Mouse (Mus musculus) olfactory bulb, adult 2 months (tissue): ENCODE results near the gene Arpp21.

Experiments used
- CTCF ChIP-seq: fragments of 200-500 bp; IDR thresholded peaks from 2 replicates; pipeline ENCODE4 v1.5.1; 2012; ENCODE audit warnings: low read depth, mild to moderate bottlenecking, low read length, moderate library complexity; ENCODE audit not compliant: insufficient read depth
- POLR2A ChIP-seq: fragments of 200-500 bp; IDR thresholded peaks from 2 replicates; pipeline ENCODE4 v1.6.1; 2012; ENCODE audit warnings: mild to moderate bottlenecking, low read depth, low read length, moderate library complexity; ENCODE audit not compliant: insufficient read depth

DNA sequence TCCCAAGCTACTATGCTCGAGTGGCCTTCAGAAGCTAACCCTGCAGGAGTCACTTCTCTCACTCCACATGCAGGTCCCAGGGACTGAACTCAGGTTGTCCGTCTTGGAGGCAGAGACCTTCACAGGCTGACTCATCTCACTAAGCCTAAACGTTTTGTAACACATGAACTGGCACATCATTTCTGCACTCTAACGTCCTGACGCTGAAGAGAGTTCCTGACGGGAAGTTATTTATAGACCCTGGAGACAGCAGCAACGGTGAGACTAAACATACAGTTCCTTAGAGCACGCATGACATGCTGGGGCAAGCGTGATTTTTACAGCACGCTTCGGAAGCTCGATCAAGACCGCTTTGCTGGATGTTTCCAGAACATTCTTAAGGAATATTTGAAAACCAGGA, 8.6 kb downstream of the Arpp21 start:
- no peak for TF ChIP-seq CTCF
- no peak for TF ChIP-seq POLR2A
